Mouse (Mus musculus): Measurements from ENCODE around the gene Fam20b. TPM values are rescaled to one million over a fixed set of nuclear protein-coding genes. Genes with fewer than 3 reads are reported as not detected.

Gene Fam20b
- polyA plus RNA-seq, 1 experiment from 2014 or later, result 22.2 TPM

DNA sequence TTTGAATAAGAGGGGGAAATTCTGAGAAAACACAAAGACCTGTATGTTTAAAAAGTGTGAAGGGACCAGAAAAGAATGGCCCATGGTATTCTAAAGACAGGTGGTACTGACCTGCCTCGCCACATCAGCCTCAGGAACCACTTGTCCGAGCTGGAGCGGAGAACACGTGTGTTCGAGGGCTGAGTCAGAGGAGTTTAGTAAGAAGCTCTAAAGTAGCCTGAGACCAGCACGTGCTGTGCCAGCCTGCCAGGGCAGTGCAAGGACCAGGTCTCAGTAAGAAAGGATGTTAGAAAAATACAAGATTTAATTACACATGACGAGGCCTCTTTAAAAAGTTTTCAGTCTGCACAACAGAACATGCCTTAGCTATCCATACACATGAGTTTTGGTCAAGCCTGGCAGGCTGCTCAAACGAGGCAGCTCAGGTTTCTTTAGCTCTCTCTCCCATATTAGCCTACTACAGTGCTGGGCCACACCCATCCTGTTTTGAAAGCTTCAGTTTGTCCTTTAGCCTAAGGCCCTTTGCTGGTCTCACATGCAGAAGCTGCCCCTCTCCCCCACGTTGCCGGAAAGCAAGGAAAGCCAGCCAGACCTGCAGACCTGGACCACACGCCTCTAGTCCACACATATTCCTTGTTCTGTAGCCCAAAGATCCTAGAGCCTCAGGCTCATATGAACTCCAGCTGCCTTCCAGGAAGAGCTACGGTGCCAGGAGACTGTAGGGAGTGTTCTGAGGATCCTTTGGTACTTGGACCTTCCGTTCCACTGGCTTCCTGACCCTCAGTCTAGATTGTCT lies 64.0 kb downstream of the Fam20b start:
- no peak overlapping the region for H3K4me2 ChIP-seq
- ATAC-seq (replicated peaks; ENCODE audit: low FRiP score), result no peak

DNA sequence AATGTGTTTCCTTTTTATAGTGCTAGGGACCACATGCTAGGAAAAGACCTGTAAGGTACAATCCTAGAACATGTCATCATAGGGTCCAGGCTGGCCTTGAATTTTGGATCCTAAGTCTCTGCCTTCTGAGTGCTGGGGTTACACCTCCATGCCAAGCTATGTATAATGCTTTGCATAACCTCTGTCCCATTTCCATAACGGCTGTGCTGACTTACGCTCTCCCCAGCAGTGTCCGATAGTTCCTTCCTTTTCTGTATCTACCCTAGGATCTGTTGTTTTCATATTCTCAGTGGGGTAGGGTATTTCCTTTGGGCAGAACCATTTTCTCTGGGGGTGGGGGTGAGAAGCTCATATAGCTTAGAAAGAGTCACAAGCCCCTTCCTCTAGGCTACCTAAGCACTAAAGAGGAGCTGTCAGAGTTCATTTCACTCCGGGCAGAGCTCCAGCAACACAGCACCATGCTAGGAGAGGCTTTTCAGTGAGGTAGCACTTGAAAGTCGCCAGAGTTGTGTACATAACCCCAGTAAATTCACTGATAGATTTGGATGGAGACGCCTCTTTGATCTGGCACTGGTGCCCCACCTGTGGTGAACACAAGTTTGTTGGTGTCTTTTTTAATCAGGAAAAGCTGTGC lies 66.6 kb downstream of the Fam20b start:
- Histone ChIP-seq H3K4me3 (ENCODE audit: low read depth, low read length) (no peak overlapping the region), H3K36me3 (ENCODE audit: control insufficient read depth, insufficient read depth, low read length) (no peaks in the 10 kb centered on the region), H3K27ac (ENCODE audit: low read depth, low read length) (no peak overlapping the region), H3K4me2 (no peak overlapping the region), H3K4me1 (replicated peaks; ENCODE audit: control insufficient read depth, insufficient read depth, low read length) (no peaks in the 10 kb centered on the region), H3K27me3 (replicated peaks; ENCODE audit: control insufficient read depth, insufficient read depth, low read length) (no peaks in the 10 kb centered on the region), H3K9ac (ENCODE audit: low read depth, low read length) (no peak overlapping the region), H3K9me3 (ENCODE audit: control insufficient read depth, low read length) (no peaks in the 10 kb centered on the region)
- DNase-seq (ENCODE audit: low spot score) (no peak), ATAC-seq (replicated peaks; ENCODE audit: low FRiP score) (no peak)
- WGBS, result 63% methylated on average over 6 of the region's 6 CpGs

More for the DNA sequence above, 64.0 kb downstream of the Fam20b start:
- DNase-seq (ENCODE audit: low spot score), result no peak
- H3K27ac ChIP-seq (ENCODE audit: low read depth, low read length), result no peak overlapping the region
- H3K4me3 ChIP-seq (ENCODE audit: low read depth, low read length), result no peak overlapping the region
- no peaks in the 10 kb centered on the region for H3K36me3 ChIP-seq (ENCODE audit: control insufficient read depth, insufficient read depth, low read length)
- H3K27me3 ChIP-seq (replicated peaks; ENCODE audit: control insufficient read depth, insufficient read depth, low read length), result no peaks in the 10 kb centered on the region
- no peak overlapping the region for H3K9ac ChIP-seq (ENCODE audit: low read depth, low read length)
- no peaks in the 10 kb centered on the region; the same call in 1 of the 2 replicates for H3K4me1 ChIP-seq (replicated peaks; ENCODE audit: control insufficient read depth, insufficient read depth, low read length)
- 81% methylated on average over 13 of the region's 13 CpGs for WGBS
- no peaks in the 10 kb centered on the region for H3K9me3 ChIP-seq (ENCODE audit: control insufficient read depth, low read length)

- DNase-seq (ENCODE audit: low spot score) (no peak), ATAC-seq (replicated peaks; ENCODE audit: low FRiP score) (no peak)
- WGBS, result 85% methylated on average over 9 of the region's 9 CpGs
- Histone ChIP-seq H3K4me3 (ENCODE audit: low read depth, low read length) (no peak overlapping the region), H3K27ac (ENCODE audit: low read depth, low read length) (no peak overlapping the region), H3K27me3 (replicated peaks; ENCODE audit: control insufficient read depth, insufficient read depth, low read length) (no peaks in the 10 kb centered on the region), H3K9me3 (ENCODE audit: control insufficient read depth, low read length) (no peaks in the 10 kb centered on the region), H3K4me1 (replicated peaks; ENCODE audit: control insufficient read depth, insufficient read depth, low read length) (no peaks in the 10 kb centered on the region), H3K4me2 (no peak overlapping the region), H3K36me3 (ENCODE audit: control insufficient read depth, insufficient read depth, low read length) (no peaks in the 10 kb centered on the region), H3K9ac (ENCODE audit: low read depth, low read length) (no peak overlapping the region)
Observed at GRCm38 (mm10) chr1:156650631-156651030, 68.3 kb downstream of the Fam20b start.

DNA sequence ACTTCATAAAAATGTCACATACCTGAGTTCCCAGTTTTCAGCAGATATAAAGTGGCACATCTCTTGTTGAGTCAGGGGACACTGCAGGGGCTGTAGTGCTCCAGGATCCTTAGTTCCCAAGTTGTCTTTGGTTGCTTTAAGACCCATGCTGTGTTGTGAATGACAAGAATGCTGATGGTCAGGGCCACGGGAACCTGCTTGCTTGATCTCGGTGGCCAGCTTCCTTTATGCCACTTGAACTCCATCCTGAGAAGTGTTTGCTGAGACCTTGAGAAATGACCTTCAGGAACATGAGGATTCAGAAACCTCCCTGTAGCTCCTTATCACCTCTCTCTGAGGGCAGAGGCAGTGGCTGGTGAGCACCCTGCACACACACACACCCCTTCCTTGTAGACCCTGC lies 70.2 kb downstream of the Fam20b start:
- 65% methylated on average over 2 of the region's 2 CpGs for WGBS
- H3K4me1 ChIP-seq (replicated peaks; ENCODE audit: control insufficient read depth, insufficient read depth, low read length), result no peaks in the 10 kb centered on the region
- no peak overlapping the region for H3K4me2 ChIP-seq
- ATAC-seq (replicated peaks; ENCODE audit: low FRiP score), result no peak; the same call in 1 of the 2 replicates
- H3K9ac ChIP-seq (ENCODE audit: low read depth, low read length), result no peak overlapping the region
- no peak overlapping the region for H3K4me3 ChIP-seq (ENCODE audit: low read depth, low read length)
- DNase-seq (ENCODE audit: low spot score), result no peak
- H3K27me3 ChIP-seq (replicated peaks; ENCODE audit: control insufficient read depth, insufficient read depth, low read length), result no peaks in the 10 kb centered on the region
- H3K27ac ChIP-seq (ENCODE audit: low read depth, low read length), result no peak overlapping the region
- no peaks in the 10 kb centered on the region for H3K36me3 ChIP-seq (ENCODE audit: control insufficient read depth, insufficient read depth, low read length)
- H3K9me3 ChIP-seq (ENCODE audit: control insufficient read depth, low read length), result no peaks in the 10 kb centered on the region

DNA sequence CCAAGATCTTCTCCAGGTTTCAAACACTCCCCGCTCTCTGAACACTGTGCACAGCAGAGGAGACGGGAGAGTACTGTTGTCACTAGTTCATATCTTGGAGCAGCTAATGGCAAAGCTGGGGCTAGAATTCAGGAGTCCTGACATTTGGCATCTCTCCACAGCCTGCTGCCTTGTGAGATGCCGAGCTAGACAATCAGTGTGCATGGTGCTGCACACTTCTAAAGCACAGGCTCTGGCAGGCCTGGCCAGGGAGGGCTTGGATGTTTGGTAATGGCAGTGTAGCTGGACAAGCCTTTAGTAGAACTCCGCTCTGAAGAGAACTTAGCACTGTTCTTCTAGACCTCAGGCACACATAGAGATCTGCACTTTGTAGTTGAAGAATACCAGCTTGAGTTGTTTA lies 72.9 kb downstream of the Fam20b start:
- Histone ChIP-seq H3K27ac (ENCODE audit: low read depth, low read length) (no peak overlapping the region), H3K9ac (ENCODE audit: low read depth, low read length) (no peak overlapping the region), H3K4me2 (no peak overlapping the region), H3K4me1 (replicated peaks; ENCODE audit: control insufficient read depth, insufficient read depth, low read length) (peaks cover 12% of the 10 kb centered on the region), H3K36me3 (ENCODE audit: control insufficient read depth, insufficient read depth, low read length) (peaks cover 15% of the 10 kb centered on the region), H3K4me3 (ENCODE audit: low read depth, low read length) (no peak overlapping the region), H3K9me3 (ENCODE audit: control insufficient read depth, low read length) (no peaks in the 10 kb centered on the region), H3K27me3 (replicated peaks; ENCODE audit: control insufficient read depth, insufficient read depth, low read length) (no peaks in the 10 kb centered on the region)
- WGBS, result 94% methylated on average over 4 of the region's 4 CpGs
- ATAC-seq (replicated peaks; ENCODE audit: low FRiP score), result no peak
- no peak for DNase-seq (ENCODE audit: low spot score)

- Histone ChIP-seq H3K36me3 (ENCODE audit: control insufficient read depth, insufficient read depth, low read length) (peaks cover 22% of the 10 kb centered on the region), H3K27ac (ENCODE audit: low read depth, low read length) (no peak overlapping the region), H3K27me3 (replicated peaks; ENCODE audit: control insufficient read depth, insufficient read depth, low read length) (no peaks in the 10 kb centered on the region), H3K4me3 (ENCODE audit: low read depth, low read length) (no peak overlapping the region), H3K4me1 (replicated peaks; ENCODE audit: control insufficient read depth, insufficient read depth, low read length) (peaks cover 12% of the 10 kb centered on the region), H3K9me3 (ENCODE audit: control insufficient read depth, low read length) (no peaks in the 10 kb centered on the region), H3K9ac (ENCODE audit: low read depth, low read length) (no peak overlapping the region), H3K4me2 (no peak overlapping the region)
- no peak for ATAC-seq (replicated peaks; ENCODE audit: low FRiP score)
- 81% methylated on average over 13 of the region's 13 CpGs for WGBS
- DNase-seq (ENCODE audit: low spot score), result no peak
Observed at GRCm38 (mm10) chr1:156644780-156645523, 73.9 kb downstream of the Fam20b start.

- Histone ChIP-seq H3K4me2 (no peak overlapping the region), H3K9me3 (ENCODE audit: control insufficient read depth, low read length) (no peaks in the 10 kb centered on the region), H3K4me1 (replicated peaks; ENCODE audit: control insufficient read depth, insufficient read depth, low read length) (peaks cover 12% of the 10 kb centered on the region), H3K4me3 (ENCODE audit: low read depth, low read length) (no peak overlapping the region), H3K27me3 (replicated peaks; ENCODE audit: control insufficient read depth, insufficient read depth, low read length) (no peaks in the 10 kb centered on the region), H3K9ac (ENCODE audit: low read depth, low read length) (no peak overlapping the region), H3K27ac (ENCODE audit: low read depth, low read length) (no peak overlapping the region), H3K36me3 (ENCODE audit: control insufficient read depth, insufficient read depth, low read length) (peaks cover 22% of the 10 kb centered on the region)
- 87% methylated on average over 10 of the region's 10 CpGs for WGBS
- DNase-seq (ENCODE audit: low spot score) (no peak), ATAC-seq (replicated peaks; ENCODE audit: low FRiP score) (no peak)
Observed at GRCm38 (mm10) chr1:156644061-156644460, 74.8 kb downstream of the Fam20b start.

- WGBS, result 56% methylated on average over 12 of the region's 12 CpGs
- no peak for DNase-seq (ENCODE audit: low spot score)
Observed at GRCm38 (mm10) chr1:156642813-156643212, 76.1 kb downstream of the Fam20b start.

More at GRCm38 (mm10) chr1:156642813-156643212, 76.1 kb downstream of the Fam20b start:
- H3K4me2 ChIP-seq, result no peak overlapping the region
- H3K4me1 ChIP-seq (replicated peaks; ENCODE audit: control insufficient read depth, insufficient read depth, low read length), result peaks cover 12% of the 10 kb centered on the region
- peaks cover 26% of the 10 kb centered on the region for H3K36me3 ChIP-seq (ENCODE audit: control insufficient read depth, insufficient read depth, low read length)
- no peaks in the 10 kb centered on the region for H3K9me3 ChIP-seq (ENCODE audit: control insufficient read depth, low read length)
- no peaks in the 10 kb centered on the region for H3K27me3 ChIP-seq (replicated peaks; ENCODE audit: control insufficient read depth, insufficient read depth, low read length)
- no peak overlapping the region for H3K27ac ChIP-seq (ENCODE audit: low read depth, low read length)
- no peak; the same call in 1 of the 2 replicates for ATAC-seq (replicated peaks; ENCODE audit: low FRiP score)
- H3K4me3 ChIP-seq (ENCODE audit: low read depth, low read length), result no peak overlapping the region
- no peak overlapping the region for H3K9ac ChIP-seq (ENCODE audit: low read depth, low read length)
